Mouse (Mus musculus): ENCODE results near the gene Dennd2d.

DNA sequence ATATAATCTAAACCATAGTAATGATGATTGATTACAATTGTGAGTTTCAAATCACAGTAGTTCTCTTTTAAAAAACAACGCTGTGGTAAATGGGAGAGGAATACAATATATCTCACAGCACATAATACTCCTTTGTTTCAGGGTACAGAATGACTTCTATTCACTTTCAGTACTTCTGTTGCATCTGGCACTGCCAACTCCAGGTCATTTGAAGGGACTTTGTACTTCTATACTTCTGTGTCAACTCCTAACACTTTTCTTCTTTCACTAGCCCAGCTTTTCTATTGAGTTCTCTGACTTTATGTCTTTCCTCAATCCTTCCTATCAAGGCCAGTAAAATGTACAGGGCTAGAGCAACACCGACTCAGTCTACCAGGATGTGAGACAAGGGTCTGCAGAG lies 44.2 kb downstream of the Dennd2d start:
- no peak for TF ChIP-seq ZC3H11A (IDR thresholded peaks at IDR 0.05; ENCODE audit: borderline replicate concordance, low read depth, low read length)
- TF ChIP-seq ZNF384 (IDR thresholded peaks at IDR 0.05; ENCODE audit: low read depth, low read length): no peak
- no peak for TF ChIP-seq CHD2 (IDR thresholded peaks at IDR 0.05; ENCODE audit: low read depth, low read length)

All from ES-E14 (cell line).